Mouse (Mus musculus) bone marrow macrophage, adult 2 months (primary cell): ENCODE results near the gene Ddx39b. TPM values are rescaled to one million over a fixed set of nuclear protein-coding genes. Genes with fewer than 3 reads are reported as not detected.

Experiments used
- H3K27ac ChIP-seq: 2 replicates; pipeline ENCODE4 v1.5.1; 2012; ENCODE audit warnings: low read depth, low read length; ENCODE audit not compliant: insufficient read depth
- H3K4me1 ChIP-seq: 2 replicates; pipeline ENCODE4 v1.6.1; 2012; ENCODE audit warnings: low read length; ENCODE audit not compliant: control insufficient read depth, insufficient read depth
- H3K4me3 ChIP-seq: 2 replicates; pipeline ENCODE4 v1.5.1; 2012; ENCODE audit warnings: mild to moderate bottlenecking, low read length, moderate library complexity; ENCODE audit not compliant: insufficient read depth
- CTCF ChIP-seq: IDR thresholded peaks from 2 replicates; pipeline ENCODE4 v1.5.1; 2012; ENCODE audit warnings: low read depth, mild to moderate bottlenecking, low read length, moderate library complexity
- POLR2A ChIP-seq: IDR thresholded peaks from 2 replicates; pipeline ENCODE4 v1.6.1; 2012; ENCODE audit warnings: mild to moderate bottlenecking, low read depth, low read length, borderline replicate concordance
- polyA plus RNA-seq: library from polyadenylated mRNA; stranded (reverse); fragments of >200 nt; gene quantifications from 2 replicates; pipeline ENCODE4 v1.2.4, GENCODE M21; 2012; ENCODE audit not compliant: missing spikeins, insufficient read depth, insufficient read length

Gene Ddx39b
- polyA plus RNA-seq, 1 experiment = 169 TPM

DNA sequence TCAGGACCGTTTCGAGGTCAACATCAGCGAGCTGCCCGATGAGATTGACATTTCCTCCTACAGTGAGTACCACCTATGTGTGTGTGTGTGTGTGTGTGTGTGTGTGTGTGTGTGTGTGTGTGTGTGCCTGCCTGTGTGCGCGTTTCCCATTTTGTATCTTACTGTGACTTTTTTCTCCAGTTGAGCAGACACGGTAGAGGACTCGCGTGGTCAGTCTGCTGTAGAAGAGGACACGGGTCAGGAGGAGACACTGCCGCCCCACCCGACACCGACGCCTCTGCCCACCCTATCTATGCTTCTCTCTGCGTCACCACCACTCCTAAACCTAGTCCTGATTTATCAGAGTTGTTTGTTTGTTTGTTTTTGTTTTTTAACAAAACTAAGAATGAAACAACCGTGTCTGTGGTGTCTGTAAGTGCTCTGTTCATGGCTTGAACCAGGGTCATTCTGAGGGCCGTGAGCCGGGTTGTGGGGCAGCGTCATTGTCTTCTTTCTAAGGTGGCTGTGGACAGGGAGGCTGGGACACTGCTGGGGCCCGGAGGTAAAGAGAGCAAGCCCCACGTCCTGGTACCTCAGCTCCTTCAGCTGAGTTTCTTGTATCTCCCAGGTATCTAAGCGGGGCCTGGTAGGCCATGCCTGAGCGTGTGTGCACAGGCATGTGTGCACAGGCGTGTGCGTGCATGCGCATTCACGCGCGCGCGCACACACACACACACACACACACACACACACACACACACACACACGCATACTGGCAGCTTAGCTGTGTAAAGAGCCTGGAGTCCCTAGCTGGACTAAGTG, 11.9 kb downstream of the Ddx39b start:
- Histone ChIP-seq H3K4me3 (no peak overlapping the region), H3K27ac (no peak overlapping the region)
- no peak for TF ChIP-seq CTCF
- no peak for TF ChIP-seq POLR2A

DNA sequence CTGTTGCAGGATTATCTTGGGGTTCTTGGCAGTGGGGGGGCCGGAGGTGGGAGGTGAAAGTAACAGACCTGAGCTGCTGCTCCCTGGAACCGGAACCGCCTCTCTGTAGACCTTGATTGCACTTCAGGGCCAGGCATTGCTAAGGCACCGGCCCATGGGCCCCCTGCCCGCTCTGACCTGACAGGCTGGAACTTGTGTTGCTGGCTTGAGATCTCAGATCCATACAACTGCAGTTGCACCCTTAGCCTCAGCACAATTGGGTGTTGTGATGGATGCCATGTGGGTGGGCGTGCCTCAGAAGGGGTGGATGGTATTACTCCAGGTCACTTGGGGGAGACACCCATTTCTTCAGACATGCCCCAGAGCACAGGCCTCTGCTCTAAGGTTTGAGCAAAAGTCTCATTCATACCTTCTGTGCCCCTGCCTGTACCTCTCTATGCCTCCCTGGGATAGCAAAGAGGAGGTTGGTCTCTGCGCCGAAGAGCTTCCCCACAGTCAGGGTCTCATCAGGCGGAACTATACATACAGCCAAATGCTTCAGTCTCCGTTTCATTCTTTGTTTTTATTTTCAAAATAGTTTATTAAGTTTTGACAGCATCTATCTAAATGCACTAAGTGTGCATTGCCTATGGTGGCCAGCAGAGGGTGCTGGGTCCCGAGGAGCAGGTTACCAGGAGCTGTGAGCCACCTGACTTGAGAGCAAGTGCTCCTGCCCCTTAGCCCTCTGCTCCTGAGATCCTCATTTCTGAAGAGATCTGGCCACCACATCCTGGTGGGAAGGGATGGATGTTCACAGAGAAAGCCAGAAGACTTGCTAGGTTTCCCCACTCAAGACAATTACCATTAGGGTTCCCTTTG, 12.9 kb downstream of the Ddx39b start:
- Histone ChIP-seq H3K4me1 (peaks cover 29% of the 10 kb centered on the region), H3K4me3 (no peak overlapping the region), H3K27ac (no peak overlapping the region)
- TF ChIP-seq CTCF (peak; percentile 84), POLR2A (no peak)

More for the DNA sequence above, 11.9 kb downstream of the Ddx39b start:
- H3K4me1 ChIP-seq = peaks cover 23% of the 10 kb centered on the region

DNA sequence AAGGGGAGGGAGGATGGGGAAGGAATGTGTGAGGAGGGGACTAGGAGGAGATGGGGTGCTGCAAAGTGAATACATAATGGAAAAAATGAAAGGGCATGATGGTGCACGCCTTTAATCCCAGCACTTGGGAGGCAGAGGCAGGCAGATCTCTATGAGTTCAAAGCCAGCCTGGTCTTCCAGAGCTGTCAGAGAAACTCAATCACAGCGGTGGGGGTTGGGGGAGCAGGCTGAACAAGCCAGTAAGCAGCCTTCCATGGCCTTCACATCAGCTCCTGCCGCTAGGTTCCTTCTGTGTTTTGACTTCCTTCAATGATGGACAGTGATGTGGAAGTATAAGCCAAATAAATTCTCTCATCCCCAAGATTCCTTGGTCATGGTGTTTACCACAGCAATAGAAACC, 13.8 kb downstream of the Ddx39b start:
- TF ChIP-seq CTCF (no peak), POLR2A (no peak)
- Histone ChIP-seq H3K4me1 (peaks cover 35% of the 10 kb centered on the region), H3K4me3 (no peak overlapping the region), H3K27ac (peak overlapping the region; percentile 5; the same call in 1 of the 2 replicates)

DNA sequence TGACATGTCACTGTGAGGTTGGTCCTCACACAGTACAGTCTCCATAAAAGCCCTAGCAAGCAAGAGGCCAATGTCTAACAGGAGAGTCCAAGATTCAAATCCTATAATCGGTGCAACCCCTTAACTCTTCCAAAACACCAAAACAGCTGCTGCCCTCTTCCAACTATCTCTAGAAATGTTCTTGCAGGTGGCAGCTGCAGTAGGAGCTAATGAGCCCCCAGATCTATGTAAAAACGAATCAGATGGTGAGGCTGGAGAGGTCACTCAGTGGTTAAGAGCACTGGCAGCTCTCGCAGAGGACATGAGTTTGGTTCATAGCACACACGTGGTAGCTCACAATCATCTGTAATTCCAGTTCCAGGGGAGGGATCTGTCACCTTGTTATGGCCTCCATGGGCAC, 14.2 kb downstream of the Ddx39b start:
- TF ChIP-seq POLR2A (no peak), CTCF (no peak)
- Histone ChIP-seq H3K4me3 (no peak overlapping the region), H3K4me1 (peaks cover 35% of the 10 kb centered on the region), H3K27ac (peak overlapping the region; percentile 5; the same call in 1 of the 2 replicates)

DNA sequence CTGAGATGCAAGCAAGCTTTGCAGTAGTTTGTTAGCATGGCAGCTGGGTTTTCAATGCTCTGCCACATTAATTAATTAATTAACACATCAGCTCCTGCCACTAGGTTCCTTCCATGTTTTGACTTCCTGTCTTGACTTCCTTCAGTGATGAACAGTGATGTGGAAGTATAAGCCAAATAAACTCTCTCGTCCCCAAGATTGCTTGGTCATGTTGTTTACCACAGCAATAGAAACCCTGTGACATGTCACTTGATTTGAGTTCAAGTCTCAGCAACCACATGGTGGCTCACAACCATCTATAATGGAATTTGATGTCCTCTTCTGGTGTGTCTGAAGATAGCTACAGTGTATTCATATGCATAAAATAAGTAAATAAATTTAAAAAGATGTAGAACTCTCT, 15.8 kb downstream of the Ddx39b start:
- H3K4me1 ChIP-seq = peaks cover 45% of the 10 kb centered on the region
- H3K4me3 ChIP-seq = peak overlapping the region; percentile 51; the same call in 1 of the 2 replicates
- TF ChIP-seq CTCF (no peak), POLR2A (no peak)
- peak overlapping the region; percentile 93 for H3K27ac ChIP-seq

DNA sequence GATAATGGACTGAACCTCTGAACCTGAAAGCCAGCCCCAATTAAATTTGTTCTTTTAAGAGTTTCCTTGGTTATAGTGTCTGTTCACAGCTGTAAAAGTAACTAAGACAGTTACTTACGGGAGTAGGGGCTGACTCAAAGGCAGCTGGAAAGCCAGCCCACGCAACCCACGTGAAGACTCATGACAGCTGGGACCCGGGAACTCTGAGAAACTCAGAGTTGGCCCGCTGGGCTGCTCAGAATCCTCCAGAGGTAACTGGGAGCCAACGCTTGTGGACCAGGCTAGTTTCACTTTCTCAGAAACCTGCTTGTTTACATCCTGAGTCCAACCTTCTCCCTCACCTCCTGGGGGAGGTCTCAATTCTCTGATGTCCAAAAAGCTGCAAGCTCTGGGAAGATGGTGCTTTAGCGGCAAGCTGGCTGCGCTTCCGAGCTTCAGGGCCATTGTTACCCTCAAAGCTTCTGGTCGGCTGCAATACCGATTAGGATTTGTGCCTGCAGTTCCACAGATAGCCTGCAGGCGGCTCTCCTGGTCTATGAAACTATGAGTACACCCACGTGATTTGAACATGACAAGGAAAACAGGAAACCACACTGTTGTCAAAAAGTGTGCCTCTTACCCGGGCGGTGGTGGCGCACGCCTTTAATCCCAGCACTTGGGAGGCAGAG, 16.4 kb downstream of the Ddx39b start:
- Histone ChIP-seq H3K4me1 (peaks cover 45% of the 10 kb centered on the region), H3K27ac (peak overlapping the region; percentile 93)
- no peak for TF ChIP-seq POLR2A
- peak; percentile 76; the same call in 1 of the 2 replicates for TF ChIP-seq CTCF

DNA sequence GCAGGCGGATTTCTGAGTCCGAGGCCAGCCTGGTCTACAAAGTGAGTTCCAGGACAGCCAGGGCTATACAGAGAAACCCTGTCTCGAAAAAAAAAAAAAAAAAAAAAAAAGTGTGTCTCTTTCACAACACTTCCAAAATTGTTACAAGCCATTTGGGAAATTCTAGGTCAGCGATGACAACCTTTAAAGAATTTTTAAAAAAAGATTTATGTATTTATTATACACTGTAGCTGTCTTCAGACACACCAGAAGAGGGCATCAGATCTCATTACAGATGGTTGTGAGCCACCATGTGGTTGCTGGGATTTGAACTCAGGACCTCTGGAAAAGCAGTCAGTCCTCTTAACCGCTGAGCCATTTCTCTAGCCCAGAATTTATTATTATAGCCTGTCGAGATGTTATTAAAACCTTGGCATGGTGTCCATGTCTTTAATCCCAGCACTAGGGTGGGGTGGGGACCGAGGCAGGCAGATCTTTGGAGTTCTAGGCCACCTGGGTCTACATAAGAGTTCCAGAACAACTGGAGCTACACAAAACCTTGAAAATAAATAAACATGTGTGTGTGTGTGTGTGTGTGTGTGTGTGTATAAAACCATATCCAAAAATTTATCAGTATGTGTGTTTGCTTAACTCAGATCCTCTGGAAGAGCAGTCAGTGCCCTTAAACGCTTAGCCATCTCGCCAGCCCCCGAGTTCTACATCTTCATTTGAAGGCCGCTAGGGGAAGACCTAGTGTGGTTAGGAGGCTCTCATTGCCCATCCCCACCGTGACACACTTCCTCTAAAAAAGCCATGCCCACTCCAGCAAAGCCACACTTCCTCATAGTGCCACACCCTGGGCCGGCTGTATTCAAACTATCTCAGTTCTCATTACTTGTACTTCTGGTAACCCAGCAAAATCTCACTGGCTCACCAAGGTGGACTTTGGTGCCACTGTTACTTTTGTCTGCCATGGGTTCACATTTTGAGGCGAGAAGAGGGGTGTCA, 17.2 kb downstream of the Ddx39b start:
- Histone ChIP-seq H3K4me3 (peak overlapping the region; percentile 25), H3K27ac (peak overlapping the region; percentile 93)

More for the DNA sequence above, 16.4 kb downstream of the Ddx39b start:
- H3K4me3 ChIP-seq = peak overlapping the region; percentile 51

DNA sequence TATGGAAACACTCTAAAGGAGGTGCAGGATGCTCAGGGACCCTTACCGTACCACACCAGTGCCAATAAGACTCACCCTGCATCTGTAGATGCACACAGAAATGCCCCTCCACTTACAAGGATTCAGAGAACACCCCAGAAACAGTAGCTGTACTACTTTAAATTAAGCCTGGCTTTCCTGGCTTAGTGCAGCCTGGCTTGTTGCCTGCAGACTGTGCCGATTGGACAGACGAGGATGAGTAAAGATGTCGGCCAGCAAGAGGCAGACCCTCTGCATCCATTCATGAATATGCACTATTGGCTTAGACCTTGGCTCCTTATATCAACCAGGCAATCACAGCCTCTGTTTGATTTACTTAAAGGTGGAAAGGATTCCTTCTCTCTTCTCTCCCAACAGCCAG, 18.1 kb downstream of the Ddx39b start:
- Histone ChIP-seq H3K4me3 (peak overlapping the region; percentile 25), H3K4me1 (peaks cover 45% of the 10 kb centered on the region), H3K27ac (peak overlapping the region; percentile 92)
- no peak for TF ChIP-seq POLR2A
- no peak for TF ChIP-seq CTCF

More for the DNA sequence above, 17.2 kb downstream of the Ddx39b start:
- H3K4me1 ChIP-seq = peaks cover 45% of the 10 kb centered on the region
- no peak for TF ChIP-seq POLR2A
- TF ChIP-seq CTCF = no peak
